Mouse (Mus musculus): Measurements from ENCODE around the gene BC034090. TPM values are rescaled to one million over a fixed set of nuclear protein-coding genes. Genes with fewer than 3 reads are reported as not detected.
A peak's percentile ranks its signal among the peaks of the same experiment; 100 is the strongest.

The BC034090 gene
- polyA plus RNA-seq, 1 experiment from 2014 or later: 3.4 TPM

- Histone ChIP-seq H3K4me3 (replicated peaks; ENCODE audit: low read depth, low read length) (no peak overlapping the region), H3K27me3 (ENCODE audit: control insufficient read depth, insufficient read depth, low read length) (no peaks in the 10 kb centered on the region), H3K27ac (replicated peaks; ENCODE audit: low read depth, low read length) (peak overlapping the region; percentile 66), H3K9me3 (ENCODE audit: control insufficient read depth, low read length) (no peaks in the 10 kb centered on the region), H3K9ac (replicated peaks; ENCODE audit: low read length) (no peak overlapping the region), H3K4me2 (ENCODE audit: low read length) (no peak overlapping the region), H3K36me3 (ENCODE audit: control insufficient read depth, insufficient read depth, low read length) (peaks cover 35% of the 10 kb centered on the region), H3K4me1 (ENCODE audit: control insufficient read depth, insufficient read depth, low read length) (peaks cover 50% of the 10 kb centered on the region)
- DNase-seq (peak; percentile 74), ATAC-seq (ENCODE audit: low FRiP score, low TSS enrichment) (peak; percentile 42; the same call in 1 of the 2 replicates)
- 34% methylated on average over 4 of the region's 4 CpGs for WGBS
Observed at GRCm38 (mm10) chr1:155201373-155201879, 42.8 kb downstream of the BC034090 start.

GRCm38 (mm10) chr1:155200967-155201366 is 43.3 kb downstream of the BC034090 start:
- no peaks in the 10 kb centered on the region for H3K9me3 ChIP-seq (ENCODE audit: control insufficient read depth, low read length)
- no peak overlapping the region for H3K4me2 ChIP-seq (ENCODE audit: low read length)
- H3K27me3 ChIP-seq (ENCODE audit: control insufficient read depth, insufficient read depth, low read length): no peaks in the 10 kb centered on the region
- no peak for DNase-seq
- H3K4me1 ChIP-seq (ENCODE audit: control insufficient read depth, insufficient read depth, low read length): peaks cover 48% of the 10 kb centered on the region
- H3K4me3 ChIP-seq (replicated peaks; ENCODE audit: low read depth, low read length): no peak overlapping the region
- 51% methylated on average over 2 of the region's 2 CpGs for WGBS
- H3K9ac ChIP-seq (replicated peaks; ENCODE audit: low read length): no peak overlapping the region
- peak overlapping the region; percentile 66 for H3K27ac ChIP-seq (replicated peaks; ENCODE audit: low read depth, low read length)
- peaks cover 31% of the 10 kb centered on the region for H3K36me3 ChIP-seq (ENCODE audit: control insufficient read depth, insufficient read depth, low read length)
- ATAC-seq (ENCODE audit: low FRiP score, low TSS enrichment): no peak

GRCm38 (mm10) chr1:155199522-155199921 is 44.7 kb downstream of the BC034090 start:
- peaks cover 38% of the 10 kb centered on the region for H3K36me3 ChIP-seq (ENCODE audit: control insufficient read depth, insufficient read depth, low read length)

GRCm38 (mm10) chr1:155196691-155197090 is 47.6 kb downstream of the BC034090 start:
- Histone ChIP-seq H3K4me3 (replicated peaks; ENCODE audit: low read depth, low read length) (no peak overlapping the region), H3K4me1 (ENCODE audit: control insufficient read depth, insufficient read depth, low read length) (peaks cover 11% of the 10 kb centered on the region; the same call in 1 of the 2 replicates), H3K27me3 (ENCODE audit: control insufficient read depth, insufficient read depth, low read length) (no peaks in the 10 kb centered on the region), H3K36me3 (ENCODE audit: control insufficient read depth, insufficient read depth, low read length) (peaks cover 52% of the 10 kb centered on the region), H3K9ac (replicated peaks; ENCODE audit: low read length) (no peak overlapping the region), H3K4me2 (ENCODE audit: low read length) (no peak overlapping the region), H3K27ac (replicated peaks; ENCODE audit: low read depth, low read length) (no peak overlapping the region), H3K9me3 (ENCODE audit: control insufficient read depth, low read length) (no peaks in the 10 kb centered on the region)
- no peak for DNase-seq
- 86% methylated on average over 4 of the region's 4 CpGs for WGBS
- ATAC-seq (ENCODE audit: low FRiP score, low TSS enrichment): no peak

More at GRCm38 (mm10) chr1:155199522-155199921, 44.7 kb downstream of the BC034090 start:
- Histone ChIP-seq H3K4me1 (ENCODE audit: control insufficient read depth, insufficient read depth, low read length) (peaks cover 34% of the 10 kb centered on the region), H3K4me3 (replicated peaks; ENCODE audit: low read depth, low read length) (no peak overlapping the region), H3K4me2 (ENCODE audit: low read length) (no peak overlapping the region), H3K27me3 (ENCODE audit: control insufficient read depth, insufficient read depth, low read length) (no peaks in the 10 kb centered on the region), H3K9me3 (ENCODE audit: control insufficient read depth, low read length) (no peaks in the 10 kb centered on the region), H3K27ac (replicated peaks; ENCODE audit: low read depth, low read length) (no peak overlapping the region), H3K9ac (replicated peaks; ENCODE audit: low read length) (no peak overlapping the region)
- ATAC-seq (ENCODE audit: low FRiP score, low TSS enrichment): no peak
- no peak for DNase-seq
- 76% methylated on average over 6 of the region's 6 CpGs for WGBS

- DNase-seq (peak; percentile 38), ATAC-seq (ENCODE audit: low FRiP score, low TSS enrichment) (no peak)
- H3K4me1 ChIP-seq (ENCODE audit: control insufficient read depth, insufficient read depth, low read length): no peaks in the 10 kb centered on the region
- H3K27ac ChIP-seq (replicated peaks; ENCODE audit: low read depth, low read length): peak overlapping the region; percentile 45; the same call in 1 of the 2 replicates
- H3K9ac ChIP-seq (replicated peaks; ENCODE audit: low read length): no peak overlapping the region
- no peak overlapping the region for H3K4me2 ChIP-seq (ENCODE audit: low read length)
- peaks cover 75% of the 10 kb centered on the region for H3K36me3 ChIP-seq (ENCODE audit: control insufficient read depth, insufficient read depth, low read length)
- WGBS: 70% methylated on average over 15 of the region's 15 CpGs
- no peaks in the 10 kb centered on the region for H3K27me3 ChIP-seq (ENCODE audit: control insufficient read depth, insufficient read depth, low read length)
- no peaks in the 10 kb centered on the region for H3K9me3 ChIP-seq (ENCODE audit: control insufficient read depth, low read length)
- H3K4me3 ChIP-seq (replicated peaks; ENCODE audit: low read depth, low read length): no peak overlapping the region
Observed at GRCm38 (mm10) chr1:155192805-155193368, 51.4 kb downstream of the BC034090 start.

- H3K9ac ChIP-seq (replicated peaks; ENCODE audit: low read length): no peak overlapping the region
- DNase-seq (peak; percentile 52), ATAC-seq (ENCODE audit: low FRiP score, low TSS enrichment) (no peak)
- no peak overlapping the region for H3K27ac ChIP-seq (replicated peaks; ENCODE audit: low read depth, low read length)
- no peaks in the 10 kb centered on the region for H3K9me3 ChIP-seq (ENCODE audit: control insufficient read depth, low read length)
- 56% methylated on average over 2 of the region's 2 CpGs for WGBS
- H3K27me3 ChIP-seq (ENCODE audit: control insufficient read depth, insufficient read depth, low read length): no peaks in the 10 kb centered on the region
- no peak overlapping the region for H3K4me3 ChIP-seq (replicated peaks; ENCODE audit: low read depth, low read length)
- H3K4me2 ChIP-seq (ENCODE audit: low read length): no peak overlapping the region
- peaks cover 74% of the 10 kb centered on the region for H3K36me3 ChIP-seq (ENCODE audit: control insufficient read depth, insufficient read depth, low read length)
- no peaks in the 10 kb centered on the region for H3K4me1 ChIP-seq (ENCODE audit: control insufficient read depth, insufficient read depth, low read length)
Observed at GRCm38 (mm10) chr1:155191671-155192070, 52.6 kb downstream of the BC034090 start.

- Histone ChIP-seq H3K27ac (replicated peaks; ENCODE audit: low read depth, low read length) (no peak overlapping the region), H3K4me3 (replicated peaks; ENCODE audit: low read depth, low read length) (no peak overlapping the region), H3K9ac (replicated peaks; ENCODE audit: low read length) (no peak overlapping the region), H3K36me3 (ENCODE audit: control insufficient read depth, insufficient read depth, low read length) (peaks cover 76% of the 10 kb centered on the region), H3K4me2 (ENCODE audit: low read length) (no peak overlapping the region), H3K9me3 (ENCODE audit: control insufficient read depth, low read length) (no peaks in the 10 kb centered on the region), H3K27me3 (ENCODE audit: control insufficient read depth, insufficient read depth, low read length) (no peaks in the 10 kb centered on the region), H3K4me1 (ENCODE audit: control insufficient read depth, insufficient read depth, low read length) (no peaks in the 10 kb centered on the region)
- ATAC-seq (ENCODE audit: low FRiP score, low TSS enrichment) (no peak), DNase-seq (no peak)
- WGBS: 80% methylated on average over 8 of the region's 8 CpGs
Observed at GRCm38 (mm10) chr1:155191219-155191618, 53.0 kb downstream of the BC034090 start.

- H3K9me3 ChIP-seq (ENCODE audit: control insufficient read depth, low read length): no peaks in the 10 kb centered on the region
- H3K27me3 ChIP-seq (ENCODE audit: control insufficient read depth, insufficient read depth, low read length): no peaks in the 10 kb centered on the region
- H3K27ac ChIP-seq (replicated peaks; ENCODE audit: low read depth, low read length): no peak overlapping the region
- H3K9ac ChIP-seq (replicated peaks; ENCODE audit: low read length): no peak overlapping the region
- no peak overlapping the region for H3K4me3 ChIP-seq (replicated peaks; ENCODE audit: low read depth, low read length)
- H3K36me3 ChIP-seq (ENCODE audit: control insufficient read depth, insufficient read depth, low read length): peaks cover 61% of the 10 kb centered on the region
- no peak overlapping the region for H3K4me2 ChIP-seq (ENCODE audit: low read length)
- no peaks in the 10 kb centered on the region for H3K4me1 ChIP-seq (ENCODE audit: control insufficient read depth, insufficient read depth, low read length)
- DNase-seq (no peak), ATAC-seq (ENCODE audit: low FRiP score, low TSS enrichment) (no peak)
- 92% methylated on average over 4 of the region's 4 CpGs for WGBS
Observed at GRCm38 (mm10) chr1:155188656-155189055, 55.6 kb downstream of the BC034090 start.

- ATAC-seq (ENCODE audit: low FRiP score, low TSS enrichment) (no peak), DNase-seq (no peak)
- H3K27me3 ChIP-seq (ENCODE audit: control insufficient read depth, insufficient read depth, low read length): no peaks in the 10 kb centered on the region
- H3K4me2 ChIP-seq (ENCODE audit: low read length): no peak overlapping the region
- no peaks in the 10 kb centered on the region for H3K9me3 ChIP-seq (ENCODE audit: control insufficient read depth, low read length)
- H3K4me3 ChIP-seq (replicated peaks; ENCODE audit: low read depth, low read length): no peak overlapping the region
- 92% methylated on average over 3 of the region's 3 CpGs for WGBS
- no peak overlapping the region for H3K9ac ChIP-seq (replicated peaks; ENCODE audit: low read length)
- H3K27ac ChIP-seq (replicated peaks; ENCODE audit: low read depth, low read length): no peak overlapping the region
- H3K4me1 ChIP-seq (ENCODE audit: control insufficient read depth, insufficient read depth, low read length): no peaks in the 10 kb centered on the region
- peaks cover 42% of the 10 kb centered on the region for H3K36me3 ChIP-seq (ENCODE audit: control insufficient read depth, insufficient read depth, low read length)
Observed at GRCm38 (mm10) chr1:155184191-155184590, 60.1 kb downstream of the BC034090 start.
